Mouse (Mus musculus): ENCODE results near the gene Polr1e. TPM values are rescaled to one million over a fixed set of nuclear protein-coding genes. Genes with fewer than 3 reads are reported as not detected.
A peak's percentile ranks its signal among the peaks of the same experiment; 100 is the strongest.
"Not testable (repeated sequence)": the region's sequence is repeated elsewhere in the genome, so short reads cannot be mapped to it uniquely, and the experiment has no call there.

Gene Polr1e
- polyA plus RNA-seq, 1 experiment from 2014 or later = 18.3 TPM

DNA sequence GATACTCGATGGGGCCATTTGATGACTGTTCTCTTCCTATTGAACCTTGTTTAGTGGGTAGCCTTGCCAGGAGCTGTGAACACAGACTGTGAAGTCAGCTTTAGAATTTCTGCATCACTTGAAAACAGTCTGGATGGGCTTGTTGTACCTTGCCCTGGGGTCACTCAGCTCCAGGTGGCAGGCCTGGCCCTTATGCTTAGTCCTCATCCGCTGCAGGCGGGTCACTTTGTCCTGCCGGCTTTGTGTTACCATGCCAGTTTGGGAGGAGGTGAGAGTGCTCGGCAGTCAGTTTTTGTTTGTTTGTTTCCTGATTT is 36.5 kb upstream of the Polr1e start:
- Histone ChIP-seq H3K4me1 (replicated peaks; ENCODE audit: control insufficient read depth, insufficient read depth) (no peaks in the 10 kb centered on the region; the same call in 1 of the 2 replicates), H3K27me3 (ENCODE audit: control insufficient read depth, insufficient read depth, low read length) (no peaks in the 10 kb centered on the region), H3K4me3 (ENCODE audit: low read depth, low read length) (peak overlapping the region; percentile 60), H3K4me2 (replicated peaks; ENCODE audit: low read depth) (peak overlapping the region; percentile 96), H3K9me3 (ENCODE audit: control insufficient read depth, low read length) (no peaks in the 10 kb centered on the region), H3K36me3 (ENCODE audit: control insufficient read depth, insufficient read depth, low read length) (no peaks in the 10 kb centered on the region), H3K27ac (replicated peaks) (peak overlapping the region; percentile 83), H3K9ac (ENCODE audit: low read length) (peak overlapping the region; percentile 80)
- ATAC-seq (ENCODE audit: low FRiP score, low TSS enrichment) = no peak
- DNase-seq (ENCODE audit: low spot score) = no peak
- WGBS = 28% methylated on average over 5 of the region's 5 CpGs
- TF ChIP-seq EP300 (optimal IDR thresholded peaks at IDR 0.05) (no peak), CTCF (IDR thresholded peaks at IDR 0.05; ENCODE audit: low read depth) (no peak)

DNA sequence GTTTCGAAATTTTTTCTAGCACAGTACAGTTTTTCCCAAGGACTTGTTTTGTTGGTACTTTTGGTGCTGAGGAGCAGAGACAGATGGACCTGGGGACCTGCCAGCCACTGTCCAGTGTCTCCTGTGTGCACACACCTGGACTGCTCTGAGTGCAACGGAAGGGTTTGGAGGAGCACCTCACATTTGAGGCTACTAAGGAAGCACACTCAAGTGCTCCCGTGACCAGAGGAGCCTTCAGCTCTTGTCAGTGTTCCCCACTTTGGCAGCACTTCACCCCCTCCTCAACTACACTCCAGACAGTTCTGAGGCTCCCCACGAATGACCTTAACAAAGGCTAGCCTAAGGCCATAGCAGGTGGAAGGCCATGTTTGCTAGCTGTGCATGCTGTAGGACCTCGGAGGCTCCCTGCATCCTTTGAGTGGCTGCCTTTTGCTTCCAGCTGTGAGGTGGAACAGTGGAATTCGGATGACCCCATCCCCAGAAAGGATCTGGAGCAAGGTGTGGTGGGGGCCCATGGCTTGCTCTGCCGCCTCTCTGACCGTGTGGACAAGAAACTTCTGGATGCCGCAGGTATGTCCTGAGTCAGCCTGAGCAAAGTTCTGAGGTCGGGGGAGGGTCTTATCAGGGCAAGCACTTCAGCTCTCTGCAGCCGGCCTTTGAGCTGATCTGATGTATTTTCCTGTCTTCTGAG is 35.8 kb upstream of the Polr1e start:
- no peak overlapping the region for H3K4me3 ChIP-seq (ENCODE audit: low read depth, low read length)
- 66% methylated on average over 11 of the region's 11 CpGs for WGBS
- H3K4me1 ChIP-seq (replicated peaks; ENCODE audit: control insufficient read depth, insufficient read depth) = no peaks in the 10 kb centered on the region; the same call in 1 of the 2 replicates
- no peak overlapping the region for H3K9ac ChIP-seq (ENCODE audit: low read length)
- TF ChIP-seq EP300 (optimal IDR thresholded peaks at IDR 0.05) (no peak), CTCF (IDR thresholded peaks at IDR 0.05; ENCODE audit: low read depth) (no peak)
- H3K27ac ChIP-seq (replicated peaks) = no peak overlapping the region
- H3K27me3 ChIP-seq (ENCODE audit: control insufficient read depth, insufficient read depth, low read length) = no peaks in the 10 kb centered on the region
- H3K4me2 ChIP-seq (replicated peaks; ENCODE audit: low read depth) = peak overlapping the region; percentile 96
- DNase-seq (ENCODE audit: low spot score) (no peak), ATAC-seq (ENCODE audit: low FRiP score, low TSS enrichment) (no peak)
- H3K36me3 ChIP-seq (ENCODE audit: control insufficient read depth, insufficient read depth, low read length) = no peaks in the 10 kb centered on the region
- no peaks in the 10 kb centered on the region for H3K9me3 ChIP-seq (ENCODE audit: control insufficient read depth, low read length)

DNA sequence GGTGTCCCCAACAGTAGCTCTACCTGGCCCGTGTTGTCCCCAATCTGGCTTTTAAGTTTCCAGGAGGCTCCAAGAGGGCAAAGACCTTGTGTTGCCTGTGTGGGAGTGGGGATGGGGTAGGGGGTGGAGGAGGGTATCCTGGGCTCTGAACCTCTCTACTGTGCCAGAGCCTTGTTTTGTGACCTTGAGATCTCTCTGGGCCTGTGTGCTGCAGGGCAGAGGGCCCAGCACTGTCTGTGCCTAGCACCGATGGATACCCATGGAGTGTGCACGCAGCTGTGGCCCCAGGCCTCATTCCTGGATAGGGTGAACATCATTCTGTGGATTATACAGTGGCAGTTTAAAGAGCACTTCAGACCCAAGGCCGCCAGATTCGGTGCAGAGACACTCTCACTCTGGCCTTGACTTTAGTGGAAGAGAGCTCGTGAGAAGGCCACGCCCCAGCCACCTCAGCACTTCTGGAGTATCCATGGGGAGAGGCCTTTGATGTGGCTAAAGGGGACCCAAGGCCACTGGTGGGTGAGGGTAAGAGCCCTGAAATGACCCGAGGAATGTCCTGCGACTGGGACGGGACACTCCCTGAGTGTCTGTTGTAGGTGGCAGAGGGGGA is 35.1 kb upstream of the Polr1e start:
- Histone ChIP-seq H3K27me3 (ENCODE audit: control insufficient read depth, insufficient read depth, low read length) (no peaks in the 10 kb centered on the region), H3K4me3 (ENCODE audit: low read depth, low read length) (no peak overlapping the region), H3K36me3 (ENCODE audit: control insufficient read depth, insufficient read depth, low read length) (no peaks in the 10 kb centered on the region), H3K9ac (ENCODE audit: low read length) (no peak overlapping the region), H3K4me1 (replicated peaks; ENCODE audit: control insufficient read depth, insufficient read depth) (no peaks in the 10 kb centered on the region; the same call in 1 of the 2 replicates), H3K9me3 (ENCODE audit: control insufficient read depth, low read length) (no peaks in the 10 kb centered on the region), H3K4me2 (replicated peaks; ENCODE audit: low read depth) (no peak overlapping the region), H3K27ac (replicated peaks) (no peak overlapping the region)
- no peak for TF ChIP-seq EP300 (optimal IDR thresholded peaks at IDR 0.05)
- no peak for TF ChIP-seq CTCF (IDR thresholded peaks at IDR 0.05; ENCODE audit: low read depth)
- 78% methylated on average over 10 of the region's 10 CpGs for WGBS
- DNase-seq (ENCODE audit: low spot score) (no peak), ATAC-seq (ENCODE audit: low FRiP score, low TSS enrichment) (no peak)

DNA sequence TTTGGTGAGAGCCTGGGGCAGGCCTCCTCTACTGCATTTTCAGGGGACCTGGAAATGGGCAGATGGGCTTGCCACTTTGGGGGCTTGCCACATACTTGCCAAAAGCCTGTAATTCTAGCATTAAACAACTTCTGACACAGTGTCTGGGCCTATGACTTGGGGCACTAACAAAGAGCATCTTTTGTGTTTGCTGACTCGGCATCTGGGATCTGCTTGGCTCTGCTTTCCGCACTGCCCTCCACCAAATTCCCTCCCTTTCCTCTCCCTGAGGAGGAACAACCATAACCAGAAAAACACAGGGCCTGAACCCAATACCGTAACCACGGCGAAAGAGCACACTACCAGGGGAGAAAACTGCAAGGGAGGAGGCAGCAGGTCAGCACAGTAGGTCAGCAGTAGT is 27.8 kb upstream of the Polr1e start:
- over 99% methylated on average over 5 of the region's 5 CpGs for WGBS
- DNase-seq (ENCODE audit: low spot score) (no peak), ATAC-seq (ENCODE audit: low FRiP score, low TSS enrichment) (no peak)
- Histone ChIP-seq H3K4me1 (replicated peaks; ENCODE audit: control insufficient read depth, insufficient read depth) (no peaks in the 10 kb centered on the region), H3K36me3 (ENCODE audit: control insufficient read depth, insufficient read depth, low read length) (peaks cover 20% of the 10 kb centered on the region), H3K4me3 (ENCODE audit: low read depth, low read length) (no peak overlapping the region), H3K4me2 (replicated peaks; ENCODE audit: low read depth) (no peak overlapping the region), H3K9me3 (ENCODE audit: control insufficient read depth, low read length) (no peaks in the 10 kb centered on the region), H3K27ac (replicated peaks) (no peak overlapping the region), H3K9ac (ENCODE audit: low read length) (no peak overlapping the region), H3K27me3 (ENCODE audit: control insufficient read depth, insufficient read depth, low read length) (no peaks in the 10 kb centered on the region)
- no peak for TF ChIP-seq CTCF (IDR thresholded peaks at IDR 0.05; ENCODE audit: low read depth)
- no peak for TF ChIP-seq EP300 (optimal IDR thresholded peaks at IDR 0.05)

DNA sequence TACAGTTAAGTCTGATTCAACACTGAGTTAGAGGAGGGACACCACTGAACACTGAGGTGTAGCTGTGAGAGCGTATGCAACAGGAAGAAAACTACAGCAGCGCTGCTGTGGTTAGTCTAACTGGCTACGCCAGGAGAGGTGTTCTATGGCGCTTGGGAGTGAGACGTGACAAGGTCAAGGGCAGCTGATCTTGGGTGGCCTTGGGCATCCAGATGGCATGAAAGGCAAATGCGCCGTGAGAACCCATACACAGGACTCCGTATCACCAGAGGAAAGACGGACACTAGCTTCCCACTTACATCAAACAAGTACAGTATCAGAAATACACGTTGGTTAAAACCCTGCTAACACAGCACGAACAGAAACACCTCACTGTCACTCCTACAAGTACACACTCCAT is 26.1 kb upstream of the Polr1e start:
- H3K27me3 ChIP-seq (ENCODE audit: control insufficient read depth, insufficient read depth, low read length); H3K27ac ChIP-seq (replicated peaks): not testable (repeated sequence)

DNA sequence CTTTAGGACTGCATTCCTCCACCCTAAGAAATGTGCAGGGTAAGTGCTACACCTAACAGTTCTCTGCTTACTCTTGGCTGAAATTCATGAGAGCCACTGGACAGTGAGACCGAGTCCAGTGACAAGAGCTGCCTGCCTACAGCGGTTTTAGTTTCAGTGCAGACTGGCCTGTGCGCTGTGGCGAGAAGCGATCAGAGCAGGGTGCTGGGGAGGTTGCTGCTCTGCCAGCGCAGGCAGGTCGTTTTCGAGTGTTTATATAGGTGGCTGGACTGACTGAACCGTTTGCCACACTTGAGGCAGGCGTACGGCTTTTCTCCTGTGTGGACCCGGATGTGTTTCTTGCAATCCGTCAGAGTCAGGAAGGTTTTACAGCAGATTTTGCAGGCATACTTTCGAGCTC is 25.2 kb upstream of the Polr1e start:
- not testable (repeated sequence) for H3K4me2 ChIP-seq (replicated peaks; ENCODE audit: low read depth); H3K4me3 ChIP-seq (ENCODE audit: low read depth, low read length); DNase-seq (ENCODE audit: low spot score); H3K27me3 ChIP-seq (ENCODE audit: control insufficient read depth, insufficient read depth, low read length); H3K9me3 ChIP-seq (ENCODE audit: control insufficient read depth, low read length); H3K27ac ChIP-seq (replicated peaks); H3K9ac ChIP-seq (ENCODE audit: low read length); H3K4me1 ChIP-seq (replicated peaks; ENCODE audit: control insufficient read depth, insufficient read depth); ATAC-seq (ENCODE audit: low FRiP score, low TSS enrichment)
- peaks cover 20% of the 10 kb centered on the region for H3K36me3 ChIP-seq (ENCODE audit: control insufficient read depth, insufficient read depth, low read length)
- WGBS = 79% methylated on average over 14 of the region's 14 CpGs

More for the DNA sequence above, 26.1 kb upstream of the Polr1e start:
- not testable (repeated sequence) for H3K4me1 ChIP-seq (replicated peaks; ENCODE audit: control insufficient read depth, insufficient read depth); H3K9ac ChIP-seq (ENCODE audit: low read length); H3K4me3 ChIP-seq (ENCODE audit: low read depth, low read length); DNase-seq (ENCODE audit: low spot score); ATAC-seq (ENCODE audit: low FRiP score, low TSS enrichment); H3K4me2 ChIP-seq (replicated peaks; ENCODE audit: low read depth); H3K9me3 ChIP-seq (ENCODE audit: control insufficient read depth, low read length)
- peaks cover 20% of the 10 kb centered on the region for H3K36me3 ChIP-seq (ENCODE audit: control insufficient read depth, insufficient read depth, low read length)
- WGBS = 92% methylated on average over 11 of the region's 11 CpGs
